Mouse (Mus musculus): ENCODE data around the gene Naa16.

DNA sequence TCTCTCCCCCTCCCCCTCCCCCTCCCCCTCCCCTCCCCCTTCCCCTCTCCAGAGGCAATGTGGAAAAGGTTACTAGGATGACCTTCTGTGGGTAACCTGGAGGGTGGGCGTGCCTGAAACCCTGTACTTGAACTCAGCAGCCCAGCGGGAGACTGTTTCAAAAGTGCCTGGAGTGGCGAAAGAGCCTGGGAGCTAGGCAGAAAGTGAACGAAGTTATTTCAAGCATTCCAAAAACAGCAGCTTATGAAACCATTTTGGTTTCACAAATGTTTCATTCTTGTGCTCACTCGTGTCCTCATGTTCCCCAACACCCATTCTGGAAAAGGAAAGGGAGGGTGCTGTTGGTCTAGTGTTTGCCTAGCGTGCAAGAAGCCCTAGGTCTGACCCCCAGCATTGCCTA is 90.8 kb downstream of the Naa16 start:
- TF ChIP-seq POLR2A (IDR thresholded peaks at IDR 0.05; ENCODE audit: insufficient read length, low read depth), result no peak
- no peak for TF ChIP-seq E2F4 (IDR thresholded peaks at IDR 0.05; ENCODE audit: insufficient read depth)
- no peak for TF ChIP-seq CEBPB (IDR thresholded peaks at IDR 0.05; ENCODE audit: insufficient read depth, poor library complexity, severe bottlenecking)
- no peak for TF ChIP-seq TCF12 (IDR thresholded peaks at IDR 0.05; ENCODE audit: insufficient read depth, poor library complexity, severe bottlenecking)
- TF ChIP-seq TCF3 (IDR thresholded peaks at IDR 0.05; ENCODE audit: insufficient read length, low read depth), result no peak

Data from myocyte (in vitro differentiated cells).